Mouse (Mus musculus): Measurements from ENCODE around the gene Grin1. TPM values are rescaled to one million over a fixed set of nuclear protein-coding genes. Genes with fewer than 3 reads are reported as not detected.

Gene Grin1
- polyA plus RNA-seq, 1 experiment from 2014 or later = not detected

DNA sequence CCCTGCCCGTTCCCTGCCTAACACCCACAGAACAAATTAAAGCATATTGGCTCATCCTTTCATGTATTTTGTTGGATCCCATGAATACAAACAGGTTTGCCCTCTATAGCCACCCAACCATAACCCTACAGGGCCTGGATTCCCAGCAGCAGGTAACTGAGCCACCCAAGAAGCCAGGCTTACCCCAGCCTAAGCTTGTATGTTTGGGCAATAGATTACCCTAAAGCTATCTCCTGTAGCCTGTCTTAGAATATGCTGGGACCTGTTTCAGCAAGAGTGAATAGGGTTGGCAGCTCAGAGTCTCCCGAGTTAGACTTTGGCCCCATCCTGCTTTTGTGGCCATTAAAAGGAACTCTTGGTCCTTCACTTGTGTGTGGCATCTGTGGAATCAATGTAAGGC is 33.4 kb downstream of the Grin1 start:
- Histone ChIP-seq H3K36me3 (ENCODE audit: control insufficient read depth, insufficient read depth) (peaks cover 41% of the 10 kb centered on the region), H3K9me3 (replicated peaks; ENCODE audit: control insufficient read depth, low read length) (no peaks in the 10 kb centered on the region), H3K4me2 (ENCODE audit: low read depth, low read length) (no peak overlapping the region), H3K27ac (ENCODE audit: low read length) (no peak overlapping the region), H3K4me1 (ENCODE audit: control insufficient read depth, insufficient read depth, low read length) (peaks cover 8% of the 10 kb centered on the region; the same call in 1 of the 2 replicates), H3K27me3 (ENCODE audit: control insufficient read depth, insufficient read depth, low read length) (peaks cover 29% of the 10 kb centered on the region), H3K9ac (ENCODE audit: low read length) (no peak overlapping the region), H3K4me3 (ENCODE audit: low read length) (no peak overlapping the region)
- 86% methylated on average over 2 of the region's 2 CpGs for WGBS
- ATAC-seq (replicated peaks; ENCODE audit: extremely low read depth, insufficient read depth, low FRiP score) = no peak

DNA sequence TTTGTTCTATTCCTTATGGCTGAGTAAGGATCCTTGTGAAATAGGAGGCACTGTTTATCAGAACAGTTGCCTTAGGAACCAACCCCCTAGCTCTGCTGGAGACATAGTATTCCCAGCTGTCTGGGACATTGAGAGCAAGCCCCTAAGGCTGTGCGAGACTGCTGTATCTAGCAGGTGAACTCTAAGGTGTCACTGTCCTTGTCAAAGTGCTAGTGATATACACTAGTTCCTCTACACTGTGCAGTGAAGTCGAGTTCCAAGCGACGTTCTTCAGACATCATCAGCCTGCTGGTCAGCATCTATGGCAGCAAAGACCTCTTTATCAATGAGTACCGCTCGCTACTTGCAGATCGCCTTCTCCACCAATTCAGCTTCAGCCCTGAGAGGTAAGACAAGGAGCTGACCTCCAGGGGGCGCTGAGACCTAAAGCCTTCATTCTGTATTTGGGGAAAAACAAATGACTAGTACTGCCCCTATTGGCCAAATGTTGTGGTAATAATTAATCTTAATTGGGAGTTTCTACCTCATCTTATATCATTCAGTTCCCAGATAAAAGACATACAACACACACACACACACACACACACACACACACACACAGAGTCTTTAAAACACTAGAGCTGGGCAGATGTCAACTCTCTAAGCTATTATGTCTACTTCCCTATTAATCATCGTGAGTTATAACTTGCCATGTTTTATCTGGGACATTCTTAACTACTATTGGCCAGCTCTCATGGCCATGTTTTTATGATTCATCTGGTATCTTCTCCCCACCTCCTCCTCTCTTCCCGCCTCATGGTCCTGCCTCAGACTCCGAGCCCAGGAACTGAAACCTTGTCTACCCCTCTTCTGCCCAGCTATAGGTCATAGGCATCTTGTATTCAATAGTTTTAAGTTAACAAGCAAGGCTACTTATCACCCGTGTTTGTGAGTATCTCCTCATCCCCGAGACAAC is 39.8 kb downstream of the Grin1 start:
- no peak overlapping the region for H3K9ac ChIP-seq (ENCODE audit: low read length)
- no peak overlapping the region for H3K4me3 ChIP-seq (ENCODE audit: low read length)
- H3K4me2 ChIP-seq (ENCODE audit: low read depth, low read length) = no peak overlapping the region
- no peaks in the 10 kb centered on the region for H3K9me3 ChIP-seq (replicated peaks; ENCODE audit: control insufficient read depth, low read length)
- no peaks in the 10 kb centered on the region for H3K27me3 ChIP-seq (ENCODE audit: control insufficient read depth, insufficient read depth, low read length)
- H3K4me1 ChIP-seq (ENCODE audit: control insufficient read depth, insufficient read depth, low read length) = no peaks in the 10 kb centered on the region
- H3K36me3 ChIP-seq (ENCODE audit: control insufficient read depth, insufficient read depth) = peaks cover 72% of the 10 kb centered on the region
- peak; percentile 58; the same call in 1 of the 2 replicates for ATAC-seq (replicated peaks; ENCODE audit: extremely low read depth, insufficient read depth, low FRiP score)
- 60% methylated on average over 13 of the region's 13 CpGs for WGBS
- no peak overlapping the region for H3K27ac ChIP-seq (ENCODE audit: low read length)

DNA sequence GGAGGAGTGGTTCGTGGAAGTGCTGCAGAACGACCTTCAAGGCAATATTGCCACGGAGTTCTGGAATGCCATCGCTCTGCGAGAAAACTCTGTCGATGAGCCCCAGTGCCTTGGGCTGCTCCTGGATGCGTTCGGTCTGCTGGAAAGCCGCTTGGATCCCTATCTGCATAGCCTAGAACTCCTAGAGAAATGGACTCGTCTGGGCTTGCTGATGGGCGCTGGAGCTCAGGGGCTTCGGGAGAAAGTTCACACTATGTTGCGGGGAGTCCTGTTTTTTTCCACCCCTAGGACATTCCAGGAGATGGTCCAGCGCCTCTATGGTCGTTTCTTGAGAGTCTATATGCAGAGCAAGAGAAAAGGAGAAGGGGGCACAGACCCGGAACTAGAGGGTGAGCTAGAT is 46.0 kb downstream of the Grin1 start:
- peaks cover 40% of the 10 kb centered on the region for H3K36me3 ChIP-seq (ENCODE audit: control insufficient read depth, insufficient read depth)
- H3K27ac ChIP-seq (ENCODE audit: low read length) = peak overlapping the region; percentile 65
- ATAC-seq (replicated peaks; ENCODE audit: extremely low read depth, insufficient read depth, low FRiP score) = no peak

GRCm38 (mm10) chr2:25272515-25272914 is 46.5 kb downstream of the Grin1 start:
- peak; percentile 47 for ATAC-seq (replicated peaks; ENCODE audit: extremely low read depth, insufficient read depth, low FRiP score)
- peak overlapping the region; percentile 96 for H3K4me2 ChIP-seq (ENCODE audit: low read depth, low read length)
- peaks cover 35% of the 10 kb centered on the region for H3K36me3 ChIP-seq (ENCODE audit: control insufficient read depth, insufficient read depth)

More for the DNA sequence above, 46.0 kb downstream of the Grin1 start:
- Histone ChIP-seq H3K27me3 (ENCODE audit: control insufficient read depth, insufficient read depth, low read length) (no peaks in the 10 kb centered on the region), H3K4me3 (ENCODE audit: low read length) (peak overlapping the region; percentile 78), H3K4me1 (ENCODE audit: control insufficient read depth, insufficient read depth, low read length) (peaks cover 17% of the 10 kb centered on the region), H3K4me2 (ENCODE audit: low read depth, low read length) (peak overlapping the region; percentile 96), H3K9ac (ENCODE audit: low read length) (peak overlapping the region; percentile 82), H3K9me3 (replicated peaks; ENCODE audit: control insufficient read depth, low read length) (no peaks in the 10 kb centered on the region)
- WGBS = 32% methylated on average over 16 of the region's 16 CpGs

DNA sequence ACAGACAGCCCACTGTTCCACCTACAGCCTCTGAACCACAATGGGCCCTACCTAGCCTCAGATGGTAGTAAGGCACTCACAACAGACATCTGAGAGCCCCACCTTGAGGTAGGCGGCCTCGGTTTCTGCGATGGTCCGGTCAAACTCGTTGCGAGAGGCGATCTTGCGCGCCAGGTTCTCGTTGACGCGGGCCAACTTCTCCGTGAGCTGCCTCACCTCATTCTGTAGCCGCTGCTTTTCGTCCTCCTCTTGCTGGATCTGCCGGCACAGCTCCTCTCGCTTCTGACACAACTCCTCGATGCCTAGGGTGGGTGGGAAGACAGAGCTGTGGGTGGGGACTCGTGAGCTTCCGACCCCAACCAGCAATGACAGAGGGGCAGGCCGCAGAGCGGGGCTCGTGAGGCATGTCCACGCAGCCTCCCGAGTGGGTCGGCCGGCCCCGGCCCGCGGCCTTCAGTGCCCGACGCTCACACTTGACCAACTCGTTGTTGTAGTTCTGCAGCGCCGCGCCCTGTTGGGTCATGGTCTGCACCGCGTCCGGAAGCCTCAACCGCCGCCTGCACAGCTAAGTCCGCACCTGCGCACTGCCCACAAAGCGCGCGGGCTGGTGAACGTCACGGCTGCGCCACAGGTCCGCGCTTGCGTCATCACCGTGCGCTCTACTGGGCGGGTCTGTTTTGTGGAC is 47.0 kb downstream of the Grin1 start, which contains the start of the genes Ssna1 and Anapc2:
TSS of gene Ssna1 (minus strand) at position 612 of the 685 bp plus-strand sequence.
TSS of gene Anapc2 (plus strand) at position 652 of the 685 bp plus-strand sequence.
- ATAC-seq (replicated peaks; ENCODE audit: extremely low read depth, insufficient read depth, low FRiP score) = peak; percentile 96
- Histone ChIP-seq H3K27me3 (ENCODE audit: control insufficient read depth, insufficient read depth, low read length) (no peaks in the 10 kb centered on the region), H3K27ac (ENCODE audit: low read length) (peak within 1 kb of the TSS; percentile 86), H3K9me3 (replicated peaks; ENCODE audit: control insufficient read depth, low read length) (no peaks in the 10 kb centered on the region), H3K4me3 (ENCODE audit: low read length) (peak within 1 kb of the TSS; percentile 78), H3K4me1 (ENCODE audit: control insufficient read depth, insufficient read depth, low read length) (peaks cover 25% of the 10 kb centered on the region), H3K4me2 (ENCODE audit: low read depth, low read length) (peak within 1 kb of the TSS; percentile 96), H3K9ac (ENCODE audit: low read length) (peak within 1 kb of the TSS; percentile 82), H3K36me3 (ENCODE audit: control insufficient read depth, insufficient read depth) (peaks cover 33% of the 10 kb centered on the region)
- WGBS = under 1% methylated on average over 55 of the region's 55 CpGs

More at GRCm38 (mm10) chr2:25272515-25272914, 46.5 kb downstream of the Grin1 start:
- 0% methylated on average over 23 of the region's 29 CpGs for WGBS
- Histone ChIP-seq H3K4me3 (ENCODE audit: low read length) (peak overlapping the region; percentile 78), H3K9ac (ENCODE audit: low read length) (peak overlapping the region; percentile 82), H3K27me3 (ENCODE audit: control insufficient read depth, insufficient read depth, low read length) (no peaks in the 10 kb centered on the region), H3K4me1 (ENCODE audit: control insufficient read depth, insufficient read depth, low read length) (peaks cover 19% of the 10 kb centered on the region), H3K27ac (ENCODE audit: low read length) (peak overlapping the region; percentile 65), H3K9me3 (replicated peaks; ENCODE audit: control insufficient read depth, low read length) (no peaks in the 10 kb centered on the region)

- H3K27me3 ChIP-seq (ENCODE audit: control insufficient read depth, insufficient read depth, low read length) = peaks cover 8% of the 10 kb centered on the region
- H3K9ac ChIP-seq (ENCODE audit: low read length) = no peak overlapping the region
- no peak overlapping the region for H3K27ac ChIP-seq (ENCODE audit: low read length)
- H3K9me3 ChIP-seq (replicated peaks; ENCODE audit: control insufficient read depth, low read length) = no peaks in the 10 kb centered on the region
- peaks cover 43% of the 10 kb centered on the region for H3K4me1 ChIP-seq (ENCODE audit: control insufficient read depth, insufficient read depth, low read length)
- no peak for ATAC-seq (replicated peaks; ENCODE audit: extremely low read depth, insufficient read depth, low FRiP score)
- H3K4me3 ChIP-seq (ENCODE audit: low read length) = no peak overlapping the region
- peaks cover 11% of the 10 kb centered on the region; the same call in 1 of the 2 replicates for H3K36me3 ChIP-seq (ENCODE audit: control insufficient read depth, insufficient read depth)
- 67% methylated on average over 4 of the region's 4 CpGs for WGBS
- H3K4me2 ChIP-seq (ENCODE audit: low read depth, low read length) = no peak overlapping the region
Measured at GRCm38 (mm10) chr2:25267746-25268309, 51.2 kb downstream of the Grin1 start.

DNA sequence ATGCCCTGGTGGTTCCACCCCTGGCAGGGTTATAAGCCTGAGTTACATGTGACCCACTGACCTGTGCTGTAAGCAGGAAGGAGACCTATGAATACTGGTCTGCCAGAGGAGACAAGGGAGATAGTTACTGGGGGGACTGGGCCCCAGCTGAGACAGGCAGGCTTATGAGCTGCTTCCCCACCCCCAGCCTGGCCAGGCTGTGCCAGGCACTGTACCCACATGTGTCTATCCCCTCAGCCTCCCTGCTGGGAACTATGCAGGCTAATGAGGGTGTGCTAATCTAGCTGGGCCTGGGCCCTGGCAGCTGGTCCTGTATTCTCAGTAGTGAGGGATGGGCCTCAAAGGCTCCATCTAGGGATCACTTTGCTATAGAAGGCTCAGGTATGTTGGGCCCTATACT is 51.7 kb downstream of the Grin1 start:
- peaks cover 11% of the 10 kb centered on the region; the same call in 1 of the 2 replicates for H3K36me3 ChIP-seq (ENCODE audit: control insufficient read depth, insufficient read depth)
- H3K4me2 ChIP-seq (ENCODE audit: low read depth, low read length) = no peak overlapping the region
- peaks cover 43% of the 10 kb centered on the region for H3K4me1 ChIP-seq (ENCODE audit: control insufficient read depth, insufficient read depth, low read length)
- H3K9me3 ChIP-seq (replicated peaks; ENCODE audit: control insufficient read depth, low read length) = no peaks in the 10 kb centered on the region
- H3K9ac ChIP-seq (ENCODE audit: low read length) = no peak overlapping the region
- no peak overlapping the region for H3K27ac ChIP-seq (ENCODE audit: low read length)
- no peak for ATAC-seq (replicated peaks; ENCODE audit: extremely low read depth, insufficient read depth, low FRiP score)
- no peak overlapping the region for H3K4me3 ChIP-seq (ENCODE audit: low read length)
- peaks cover 8% of the 10 kb centered on the region for H3K27me3 ChIP-seq (ENCODE audit: control insufficient read depth, insufficient read depth, low read length)

DNA sequence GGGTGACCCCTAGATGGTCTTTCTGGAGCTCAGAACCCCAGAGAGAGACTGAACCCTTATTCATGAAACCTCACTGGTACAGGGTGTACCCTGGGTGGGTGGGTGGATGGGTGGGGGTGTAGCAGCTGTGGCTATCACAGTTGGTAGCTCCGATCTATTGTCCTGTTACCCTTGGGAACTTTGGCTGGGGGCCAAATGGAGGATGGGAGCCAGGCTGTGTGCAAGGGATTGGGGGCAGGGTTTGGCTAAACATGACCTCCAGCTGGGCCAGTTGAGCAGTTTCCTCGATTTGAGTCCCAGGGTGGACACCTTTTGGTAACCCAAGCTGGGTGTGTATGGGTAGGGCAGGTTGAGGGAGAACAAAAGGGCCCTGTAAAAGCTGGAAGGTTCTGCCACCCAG is 52.3 kb downstream of the Grin1 start:
- ATAC-seq (replicated peaks; ENCODE audit: extremely low read depth, insufficient read depth, low FRiP score) = no peak
- WGBS = 36% methylated on average over 2 of the region's 2 CpGs
- Histone ChIP-seq H3K9ac (ENCODE audit: low read length) (no peak overlapping the region), H3K4me1 (ENCODE audit: control insufficient read depth, insufficient read depth, low read length) (peaks cover 43% of the 10 kb centered on the region), H3K4me3 (ENCODE audit: low read length) (no peak overlapping the region), H3K27me3 (ENCODE audit: control insufficient read depth, insufficient read depth, low read length) (peaks cover 8% of the 10 kb centered on the region), H3K36me3 (ENCODE audit: control insufficient read depth, insufficient read depth) (peaks cover 11% of the 10 kb centered on the region; the same call in 1 of the 2 replicates), H3K9me3 (replicated peaks; ENCODE audit: control insufficient read depth, low read length) (no peaks in the 10 kb centered on the region), H3K4me2 (ENCODE audit: low read depth, low read length) (0 out of 2 replicates have a peak overlapping the region, but pooled peaks have one; percentile 13), H3K27ac (ENCODE audit: low read length) (no peak overlapping the region)

Measured in heart, embryonic 16.5 days (tissue).